7 mouse cellular contexts compared by ENCODE assay signal in genomic region chr12:113144001-113144756, GRCm38 (mm10). TPM values are rescaled to one million over a fixed set of nuclear protein-coding genes. Genes with fewer than 3 reads are reported as not detected.
DNase-seq lines count a peak whose midpoint lies in the region; ATAC-seq and TF ChIP-seq lines count a peak whose summit lies in the region.

No protein-coding gene starts in this region.

- H3K4me3 ChIP-seq in liver, embryonic 11.5 days (ENCODE audit: low read depth, low read length) = no peak overlapping the region
- no peak overlapping the region for H3K4me3 ChIP-seq in kidney, postnatal 0 days (replicated peaks; ENCODE audit: low read depth, low read length)
- no peak overlapping the region for H3K4me3 ChIP-seq in stomach, postnatal 0 days (ENCODE audit: low read depth, low read length)

- TF ChIP-seq EP300 in stomach, postnatal 0 days (optimal IDR thresholded peaks at IDR 0.05) = no peak

- no peak overlapping the region for H3K4me2 ChIP-seq in liver, embryonic 11.5 days
- no peak overlapping the region for H3K4me2 ChIP-seq in kidney, postnatal 0 days (ENCODE audit: low read length)
- no peak overlapping the region for H3K4me2 ChIP-seq in stomach, postnatal 0 days (replicated peaks; ENCODE audit: low read depth)

- peaks cover 49% of the 10 kb centered on the region for H3K27me3 ChIP-seq in liver, embryonic 11.5 days (replicated peaks; ENCODE audit: control insufficient read depth, insufficient read depth, low read length)
- no peaks in the 10 kb centered on the region for H3K27me3 ChIP-seq in kidney, postnatal 0 days (ENCODE audit: insufficient read depth, low read length)
- H3K27me3 ChIP-seq in stomach, postnatal 0 days (ENCODE audit: control insufficient read depth, insufficient read depth, low read length) = no peaks in the 10 kb centered on the region

- DNase-seq in liver = peak; percentile 45
- DNase-seq in liver, embryonic 11.5 days (ENCODE audit: low spot score) = no peak
- peak; percentile 35 for DNase-seq in T-cell, adult 2 months (ENCODE audit: low spot score)
- peak; percentile 47 for DNase-seq in embryo, embryonic 10 days (ENCODE audit: low spot score)
- DNase-seq in kidney, postnatal 0 days (ENCODE audit: low spot score) = no peak
- DNase-seq in stomach, postnatal 0 days (ENCODE audit: low spot score) = peak; percentile 56
- no peak for DNase-seq in frontal cortex, postnatal 36 days (ENCODE audit: low spot score in 2 of 2)

- no peak overlapping the region for H3K27ac ChIP-seq in liver, embryonic 11.5 days (ENCODE audit: low read depth, low read length)
- H3K27ac ChIP-seq in kidney, postnatal 0 days = no peak overlapping the region
- H3K27ac ChIP-seq in stomach, postnatal 0 days (replicated peaks) = no peak overlapping the region

- TF ChIP-seq CTCF in kidney, postnatal 0 days (IDR thresholded peaks at IDR 0.05; ENCODE audit: low read depth) = peak; percentile 71
- peak; percentile 78 for TF ChIP-seq CTCF in stomach, postnatal 0 days (IDR thresholded peaks at IDR 0.05; ENCODE audit: low read depth)

- peaks cover 42% of the 10 kb centered on the region for H3K4me1 ChIP-seq in liver, embryonic 11.5 days (replicated peaks; ENCODE audit: control insufficient read depth, insufficient read depth, low read length)
- peaks cover 53% of the 10 kb centered on the region for H3K4me1 ChIP-seq in kidney, postnatal 0 days (replicated peaks; ENCODE audit: insufficient read depth, low read length)
- peaks cover 13% of the 10 kb centered on the region for H3K4me1 ChIP-seq in stomach, postnatal 0 days (replicated peaks; ENCODE audit: control insufficient read depth, insufficient read depth)

- no peaks in the 10 kb centered on the region for H3K36me3 ChIP-seq in liver, embryonic 11.5 days (ENCODE audit: control insufficient read depth, insufficient read depth, low read length)
- H3K36me3 ChIP-seq in kidney, postnatal 0 days (ENCODE audit: insufficient read depth, low read length) = peaks cover 11% of the 10 kb centered on the region
- no peaks in the 10 kb centered on the region for H3K36me3 ChIP-seq in stomach, postnatal 0 days (ENCODE audit: control insufficient read depth, insufficient read depth, low read length)

- ATAC-seq in liver, embryonic 11.5 days (replicated peaks; ENCODE audit: low FRiP score) = no peak
- ATAC-seq in kidney, postnatal 0 days (replicated peaks; ENCODE audit: low FRiP score, low read depth) = no peak
- no peak for ATAC-seq in stomach, postnatal 0 days (ENCODE audit: low FRiP score, low TSS enrichment)

- H3K9ac ChIP-seq in liver, embryonic 11.5 days (ENCODE audit: low read depth, low read length) = no peak overlapping the region
- no peak overlapping the region for H3K9ac ChIP-seq in kidney, postnatal 0 days (ENCODE audit: low read depth, low read length)
- H3K9ac ChIP-seq in stomach, postnatal 0 days (ENCODE audit: low read length) = no peak overlapping the region

- 72% methylated on average over 20 of the region's 20 CpGs for WGBS in liver, embryonic 11.5 days
- WGBS in kidney, postnatal 0 days = 76% methylated on average over 20 of the region's 20 CpGs
- WGBS in stomach, postnatal 0 days = 80% methylated on average over 20 of the region's 20 CpGs

- H3K9me3 ChIP-seq in liver, embryonic 11.5 days (ENCODE audit: control insufficient read depth, low read length) = no peaks in the 10 kb centered on the region
- no peaks in the 10 kb centered on the region for H3K9me3 ChIP-seq in kidney, postnatal 0 days (replicated peaks; ENCODE audit: low read length)
- no peaks in the 10 kb centered on the region for H3K9me3 ChIP-seq in stomach, postnatal 0 days (ENCODE audit: control insufficient read depth, low read length)

RNA-seq across cellular contexts. Expression of gene Crip1, which starts 1.9 kb away (rescaled TPM):
- 148 and 150 TPM in 2 replicates for polyA plus RNA-seq in liver, embryonic 11.5 days (2014; fragmentation: Nextera tagmentation; extraction: Ambion mirVana)
- 350 and 357 TPM in 2 replicates for polyA plus RNA-seq in kidney, postnatal 0 days (2015; fragmentation: Nextera tagmentation; extraction: Ambion mirVana)
- 585 and 865 TPM in 2 replicates for polyA plus RNA-seq in stomach, postnatal 0 days (2015; fragmentation: Nextera tagmentation; extraction: Ambion mirVana)

RNA-seq across cellular contexts. Expression of gene Crip2, which starts 4.1 kb away (rescaled TPM):
- polyA plus RNA-seq in liver, embryonic 11.5 days (2014; fragmentation: Nextera tagmentation; extraction: Ambion mirVana) = 80.6 and 86.9 TPM in 2 replicates
- 227 and 239 TPM in 2 replicates for polyA plus RNA-seq in kidney, postnatal 0 days (2015; fragmentation: Nextera tagmentation; extraction: Ambion mirVana)
- 106 and 112 TPM in 2 replicates for polyA plus RNA-seq in stomach, postnatal 0 days (2015; fragmentation: Nextera tagmentation; extraction: Ambion mirVana)

RNA-seq across cellular contexts. Expression of gene Tedc1, which starts 12.0 kb away (rescaled TPM):
- 23.5 and 24.2 TPM in 2 replicates for polyA plus RNA-seq in liver, embryonic 11.5 days (2014; fragmentation: Nextera tagmentation; extraction: Ambion mirVana)
- polyA plus RNA-seq in kidney, postnatal 0 days (2015; fragmentation: Nextera tagmentation; extraction: Ambion mirVana) = 14.8 and 16.7 TPM in 2 replicates
- polyA plus RNA-seq in stomach, postnatal 0 days (2015; fragmentation: Nextera tagmentation; extraction: Ambion mirVana) = 5.7 and 6.0 TPM in 2 replicates

RNA-seq across cellular contexts. Expression of gene Tmem121, which starts 41.6 kb away (rescaled TPM):
- 1.1 and 2.0 TPM in 2 replicates for polyA plus RNA-seq in liver, embryonic 11.5 days (2014; fragmentation: Nextera tagmentation; extraction: Ambion mirVana)
- polyA plus RNA-seq in kidney, postnatal 0 days (2015; fragmentation: Nextera tagmentation; extraction: Ambion mirVana) = 6.4 and 6.9 TPM in 2 replicates
- 4.2 and 4.6 TPM in 2 replicates for polyA plus RNA-seq in stomach, postnatal 0 days (2015; fragmentation: Nextera tagmentation; extraction: Ambion mirVana)

RNA-seq across cellular contexts. Expression of gene Mta1, which starts 46.1 kb away (rescaled TPM):
- 17.7 and 19.2 TPM in 2 replicates for polyA plus RNA-seq in liver, embryonic 11.5 days (2014; fragmentation: Nextera tagmentation; extraction: Ambion mirVana)
- polyA plus RNA-seq in kidney, postnatal 0 days (2015; fragmentation: Nextera tagmentation; extraction: Ambion mirVana) = 11.5 and 13.2 TPM in 2 replicates
- polyA plus RNA-seq in stomach, postnatal 0 days (2015; fragmentation: Nextera tagmentation; extraction: Ambion mirVana) = 4.9 and 5.3 TPM in 2 replicates

Comparison
In these comparisons a context has a peak if more than half of its experiments do, and no peak if none do; other contexts are left out.
1. DNase-seq: peak in liver (single experiment), T-cell, adult 2 months (single experiment), embryo, embryonic 10 days (single experiment) and stomach, postnatal 0 days (single experiment); none in liver, embryonic 11.5 days (single experiment), kidney, postnatal 0 days (single experiment) and frontal cortex, postnatal 36 days (0 of 2).